Mouse (Mus musculus): ENCODE measurements around the gene Rasl10b.

Gene Rasl10b

DNA sequence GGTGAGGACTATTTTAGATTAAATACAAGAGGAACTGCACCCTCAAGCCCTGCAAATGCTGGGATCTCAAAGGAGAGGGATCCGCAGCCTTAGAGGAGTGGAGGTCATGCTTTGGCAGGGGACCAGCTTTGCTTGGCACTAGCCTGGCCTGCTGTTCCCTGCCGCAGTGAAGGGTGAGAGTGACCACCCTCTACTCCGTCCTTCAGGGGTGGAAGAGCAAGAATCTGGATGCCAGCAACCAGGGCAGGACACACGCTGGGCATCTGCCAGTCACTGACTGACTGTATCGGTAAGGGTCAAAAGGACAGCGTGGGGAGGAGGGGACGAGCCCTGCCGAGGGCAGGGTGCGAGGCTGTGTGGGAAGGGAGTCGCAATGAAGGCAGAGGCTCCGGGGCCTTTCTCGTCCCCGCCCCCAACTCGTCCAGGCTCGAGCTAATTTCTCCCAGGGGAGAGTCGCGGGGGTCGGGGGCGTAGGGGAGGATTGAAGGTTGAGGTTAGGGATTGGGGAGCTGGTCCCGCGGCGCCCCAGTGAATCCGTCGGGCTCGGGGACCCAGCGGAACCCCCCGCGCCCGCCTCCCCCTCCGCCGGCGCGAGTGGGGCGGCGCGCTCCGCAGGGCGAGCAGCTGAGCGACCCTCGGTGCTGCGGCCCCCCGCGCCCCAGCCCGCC is at the start of gene Rasl10b:
TSS of gene Rasl10b (plus strand) at position 51 of the 668 bp plus-strand sequence.
- Histone ChIP-seq H3K27me3 (ENCODE audit: control insufficient read depth, insufficient read depth, low read length, poor library complexity, severe bottlenecking) (no peaks in the 10 kb centered on the region), H3K36me3 (ENCODE audit: control insufficient read depth, insufficient read depth, low read length, poor library complexity, severe bottlenecking) (no peaks in the 10 kb centered on the region)
- DNase-seq (ENCODE audit: low read depth, low spot score), result no peak

DNA sequence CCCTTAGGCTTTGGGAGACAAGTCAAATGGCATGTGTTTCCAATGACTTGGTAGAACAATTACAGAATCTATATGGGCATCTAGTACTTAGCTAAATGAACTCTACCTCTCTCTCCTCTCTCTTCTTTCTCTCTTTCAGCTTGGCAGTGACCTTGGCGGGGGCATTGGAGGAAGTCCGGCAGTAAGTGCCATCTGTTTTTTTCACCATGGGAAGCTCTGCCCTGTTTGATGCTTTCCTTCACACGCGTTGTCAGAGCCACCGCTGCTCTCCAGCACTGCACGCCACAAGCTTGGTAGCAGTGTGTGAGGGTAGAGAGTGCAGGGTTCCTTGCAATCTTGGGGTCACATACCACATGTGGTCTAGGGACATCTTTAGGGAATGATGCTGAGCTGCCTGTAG is 44.3 kb upstream of the Rasl10b start:
- H3K36me3 ChIP-seq (ENCODE audit: control insufficient read depth, insufficient read depth, low read length, poor library complexity, severe bottlenecking), result peaks cover 29% of the 10 kb centered on the region
- DNase-seq (ENCODE audit: low read depth, low spot score), result no peak
- H3K27me3 ChIP-seq (ENCODE audit: control insufficient read depth, insufficient read depth, low read length, poor library complexity, severe bottlenecking), result no peaks in the 10 kb centered on the region

DNA sequence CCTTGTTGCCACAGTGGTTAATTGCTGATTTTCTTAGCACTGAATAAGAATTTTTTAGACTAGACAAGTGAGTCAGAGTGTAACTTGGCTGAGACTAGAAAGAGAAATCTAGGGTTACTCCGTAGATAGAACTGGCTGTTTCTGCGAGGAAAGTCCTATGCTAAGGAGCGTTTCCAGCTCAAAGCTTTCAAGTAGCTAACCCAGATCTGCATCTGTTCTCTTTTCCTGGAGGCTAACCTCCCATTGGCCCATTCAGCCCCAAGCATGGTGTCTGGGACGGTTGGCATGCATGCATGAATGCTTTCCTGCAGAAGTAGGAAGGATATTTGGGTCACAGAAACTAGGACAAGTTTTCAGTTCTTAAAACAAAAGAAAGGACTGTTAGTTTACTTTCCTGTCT is 37.7 kb upstream of the Rasl10b start:
- Histone ChIP-seq H3K27me3 (ENCODE audit: control insufficient read depth, insufficient read depth, low read length, poor library complexity, severe bottlenecking) (no peaks in the 10 kb centered on the region), H3K36me3 (ENCODE audit: control insufficient read depth, insufficient read depth, low read length, poor library complexity, severe bottlenecking) (peaks cover 20% of the 10 kb centered on the region; the same call in 1 of the 2 replicates)
- DNase-seq (ENCODE audit: low read depth, low spot score), result no peak

DNA sequence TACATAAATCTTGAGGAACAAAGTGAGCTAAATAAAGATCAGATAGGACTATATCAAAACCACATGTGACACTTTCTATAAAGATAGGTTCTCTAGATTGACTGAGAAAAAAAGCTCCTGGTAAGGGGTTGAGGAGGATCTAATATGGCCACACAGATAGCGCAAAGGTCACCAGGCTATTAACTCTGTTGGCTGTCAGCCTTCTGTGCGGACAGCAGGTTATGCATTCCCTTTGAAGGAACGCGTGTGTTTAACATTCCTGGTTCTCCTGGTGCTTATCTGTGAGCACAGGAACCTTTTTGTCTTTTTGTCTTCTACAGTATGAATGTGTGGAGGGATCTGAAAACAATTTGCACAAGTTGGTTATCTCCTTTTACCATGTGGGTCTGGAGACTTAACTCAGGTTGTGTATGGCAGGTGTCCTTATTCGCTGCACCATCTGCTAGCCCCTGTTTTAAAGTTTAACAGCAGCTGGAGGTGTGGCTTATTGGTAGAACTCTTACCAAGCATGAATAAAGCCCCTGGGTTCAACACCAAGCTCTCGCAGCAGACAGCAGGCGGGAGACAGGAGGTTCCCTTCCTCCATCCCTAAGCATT is 29.1 kb upstream of the Rasl10b start:
- no peak for DNase-seq (ENCODE audit: low read depth, low spot score)

DNA sequence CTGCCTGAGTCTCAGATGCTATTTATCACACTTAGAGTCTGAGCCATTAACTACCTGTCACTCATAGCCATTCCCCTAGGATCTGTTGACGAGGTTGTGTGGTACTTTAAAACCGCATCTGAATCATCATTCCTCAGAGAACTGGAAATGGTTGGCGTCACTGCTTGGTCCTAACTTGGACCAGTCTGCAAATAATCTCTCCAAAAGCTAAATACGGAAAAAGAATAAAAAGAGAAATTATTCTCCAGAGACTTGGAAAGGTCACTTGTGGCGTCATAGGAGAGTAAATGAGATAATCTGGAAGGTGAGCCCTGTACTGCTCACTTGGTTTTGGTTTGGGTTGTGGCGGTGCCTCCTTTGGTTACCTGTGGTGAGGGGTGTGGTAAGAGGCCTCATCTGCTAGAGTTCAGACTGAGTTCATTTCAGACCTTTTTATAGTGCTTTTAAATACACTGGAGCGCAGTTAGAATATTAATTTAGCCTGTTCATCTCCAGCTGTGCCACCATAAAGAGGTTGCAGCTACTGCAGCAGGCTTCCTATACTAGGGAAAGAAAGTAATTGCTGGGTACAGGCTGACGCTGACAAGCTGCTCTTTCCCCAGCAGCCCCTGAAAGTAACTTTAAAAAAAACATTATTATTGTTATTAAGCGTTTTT is 25.9 kb upstream of the Rasl10b start:
- no peak for DNase-seq (ENCODE audit: low read depth, low spot score)
- Histone ChIP-seq H3K27me3 (ENCODE audit: control insufficient read depth, insufficient read depth, low read length, poor library complexity, severe bottlenecking) (no peaks in the 10 kb centered on the region), H3K36me3 (ENCODE audit: control insufficient read depth, insufficient read depth, low read length, poor library complexity, severe bottlenecking) (peaks cover 3% of the 10 kb centered on the region; the same call in 1 of the 2 replicates)

More for the DNA sequence above, 29.1 kb upstream of the Rasl10b start:
- Histone ChIP-seq H3K27me3 (ENCODE audit: control insufficient read depth, insufficient read depth, low read length, poor library complexity, severe bottlenecking) (no peaks in the 10 kb centered on the region), H3K36me3 (ENCODE audit: control insufficient read depth, insufficient read depth, low read length, poor library complexity, severe bottlenecking) (peaks cover 9% of the 10 kb centered on the region; the same call in 1 of the 2 replicates)

DNA sequence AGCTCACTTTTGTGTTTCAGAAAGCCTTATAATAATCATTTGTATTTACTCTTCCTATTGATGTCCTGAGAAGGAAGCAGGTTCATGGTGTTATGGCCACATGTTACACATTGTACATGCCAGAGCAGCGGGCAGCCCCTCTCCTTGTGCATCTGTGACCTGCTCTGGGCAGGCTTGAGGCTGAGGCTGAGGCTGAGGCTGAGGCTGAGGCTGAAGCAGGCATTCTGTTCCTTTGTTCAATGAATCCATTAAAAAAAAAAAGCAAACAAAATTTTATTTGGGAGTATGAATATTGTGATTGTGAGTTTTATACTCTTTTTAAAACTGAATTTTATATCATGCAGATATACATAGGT is 25.4 kb upstream of the Rasl10b start:
- Histone ChIP-seq H3K36me3 (ENCODE audit: control insufficient read depth, insufficient read depth, low read length, poor library complexity, severe bottlenecking) (peaks cover 3% of the 10 kb centered on the region; the same call in 1 of the 2 replicates), H3K27me3 (ENCODE audit: control insufficient read depth, insufficient read depth, low read length, poor library complexity, severe bottlenecking) (no peaks in the 10 kb centered on the region)
- no peak for DNase-seq (ENCODE audit: low read depth, low spot score)

DNA sequence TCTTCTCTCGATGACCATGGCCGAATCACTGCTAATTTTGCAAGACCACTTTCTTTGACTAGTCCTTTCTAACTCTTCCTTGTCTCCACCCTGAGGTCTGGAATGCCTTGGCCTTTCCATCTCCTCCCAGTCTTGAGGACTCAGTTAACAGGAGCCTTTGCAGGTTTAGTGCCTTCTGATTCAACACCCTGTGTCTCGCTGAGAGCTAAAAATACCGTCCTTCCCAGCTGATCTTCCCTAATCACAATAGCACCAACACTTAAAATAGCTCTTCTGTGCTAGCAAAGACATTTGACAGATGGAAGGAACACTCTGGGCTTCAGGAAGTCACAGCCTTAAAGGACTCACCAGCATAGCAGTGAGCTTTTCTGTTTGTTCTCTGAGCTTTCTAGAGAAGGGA is 15.9 kb upstream of the Rasl10b start:
- peaks cover 14% of the 10 kb centered on the region for H3K36me3 ChIP-seq (ENCODE audit: control insufficient read depth, insufficient read depth, low read length, poor library complexity, severe bottlenecking)
- DNase-seq (ENCODE audit: low read depth, low spot score), result no peak
- no peaks in the 10 kb centered on the region for H3K27me3 ChIP-seq (ENCODE audit: control insufficient read depth, insufficient read depth, low read length, poor library complexity, severe bottlenecking)

DNA sequence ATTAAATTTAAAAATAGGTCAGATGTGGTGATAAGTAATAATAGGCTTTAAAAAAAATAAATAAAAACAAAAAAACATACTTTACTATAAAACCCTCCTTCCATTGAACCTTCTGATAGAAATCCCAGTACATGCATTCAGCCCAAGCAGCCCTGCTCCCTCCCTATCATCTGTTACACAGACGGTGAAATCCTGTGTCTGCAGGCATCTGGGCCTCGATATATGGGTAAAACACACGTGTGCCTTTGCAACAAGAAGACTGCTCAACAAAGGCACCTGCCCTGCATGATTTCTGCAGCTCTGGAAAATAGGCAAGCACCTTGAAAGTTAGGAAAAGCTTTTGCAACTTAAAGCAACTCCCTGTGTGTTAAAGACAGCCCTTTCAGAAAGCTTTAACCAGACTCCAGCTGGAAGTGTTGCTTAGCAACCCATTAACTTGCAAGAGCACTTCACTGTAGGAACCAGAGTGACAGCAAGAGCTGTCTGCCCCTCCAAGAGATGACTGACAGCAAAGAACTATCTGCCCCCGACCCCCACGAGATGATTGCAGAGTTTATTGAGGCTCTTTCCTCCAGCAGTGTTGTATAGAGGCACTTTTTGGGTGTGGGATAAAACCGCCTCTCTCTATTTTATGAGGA is 14.0 kb upstream of the Rasl10b start:
- Histone ChIP-seq H3K27me3 (ENCODE audit: control insufficient read depth, insufficient read depth, low read length, poor library complexity, severe bottlenecking) (no peaks in the 10 kb centered on the region), H3K36me3 (ENCODE audit: control insufficient read depth, insufficient read depth, low read length, poor library complexity, severe bottlenecking) (peaks cover 18% of the 10 kb centered on the region)
- no peak for DNase-seq (ENCODE audit: low read depth, low spot score)

DNA sequence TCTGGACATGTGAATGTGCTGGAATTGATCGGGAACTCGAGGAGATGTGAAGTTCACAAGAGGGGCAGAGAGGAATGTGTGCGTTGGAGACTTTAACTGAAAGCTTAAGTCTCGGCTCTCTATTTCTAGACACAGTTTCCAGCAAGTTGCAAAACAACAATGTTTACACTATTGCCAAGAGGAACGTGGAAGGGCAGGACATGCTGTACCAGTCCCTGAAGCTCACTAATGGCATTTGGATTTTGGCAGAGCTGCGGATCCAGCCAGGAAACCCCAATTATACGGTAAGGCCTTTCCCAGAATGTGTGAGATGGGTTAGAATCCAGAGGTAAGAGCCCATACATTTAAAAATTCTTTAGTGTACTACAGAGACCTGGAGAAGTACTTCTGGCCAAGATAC is 11.3 kb upstream of the Rasl10b start:
- peaks cover 14% of the 10 kb centered on the region for H3K36me3 ChIP-seq (ENCODE audit: control insufficient read depth, insufficient read depth, low read length, poor library complexity, severe bottlenecking)
- DNase-seq (ENCODE audit: low read depth, low spot score), result no peak
- H3K27me3 ChIP-seq (ENCODE audit: control insufficient read depth, insufficient read depth, low read length, poor library complexity, severe bottlenecking), result no peaks in the 10 kb centered on the region

DNA sequence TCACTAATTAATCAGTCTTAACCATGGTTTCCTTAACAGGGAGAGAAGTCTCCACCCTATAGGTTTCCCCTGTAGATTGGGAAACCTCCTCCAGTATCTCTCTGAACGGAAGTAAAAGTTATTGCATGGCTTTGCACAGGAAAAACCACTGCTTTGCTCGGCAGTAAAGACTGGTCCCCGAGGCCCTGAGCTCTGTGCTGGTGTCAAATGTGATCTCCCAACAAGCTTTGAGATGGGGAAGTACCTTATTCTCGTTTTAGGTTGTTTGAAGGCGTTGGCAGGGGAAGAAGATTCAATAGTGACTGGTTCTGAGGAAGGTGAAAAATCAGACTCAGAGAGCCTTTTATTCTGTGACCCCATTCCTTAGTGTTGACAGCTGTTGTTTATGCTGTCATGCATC is 10.2 kb upstream of the Rasl10b start:
- Histone ChIP-seq H3K36me3 (ENCODE audit: control insufficient read depth, insufficient read depth, low read length, poor library complexity, severe bottlenecking) (peaks cover 10% of the 10 kb centered on the region), H3K27me3 (ENCODE audit: control insufficient read depth, insufficient read depth, low read length, poor library complexity, severe bottlenecking) (no peaks in the 10 kb centered on the region)
- no peak for DNase-seq (ENCODE audit: low read depth, low spot score)

DNA sequence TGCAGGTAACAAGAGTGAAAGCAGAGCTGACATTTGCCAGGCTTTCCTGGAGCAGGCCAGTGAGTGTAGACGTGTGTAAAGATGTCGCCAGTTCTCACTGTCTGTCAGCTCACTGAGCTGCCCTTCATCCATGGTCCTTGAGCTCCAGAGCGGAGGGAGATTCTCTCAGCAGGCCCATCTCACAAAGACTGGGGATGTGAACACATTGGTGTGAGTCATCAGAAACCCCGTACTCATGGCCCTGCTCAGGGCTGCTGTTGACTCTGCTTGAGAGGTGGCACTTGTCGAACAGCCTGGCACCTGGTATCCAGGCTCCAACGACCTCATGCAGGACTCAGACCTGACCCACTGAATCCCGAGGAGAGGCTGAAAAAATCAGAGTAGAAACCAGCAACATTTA is 5.2 kb upstream of the Rasl10b start:
- no peak for DNase-seq (ENCODE audit: low read depth, low spot score)
- no peaks in the 10 kb centered on the region for H3K27me3 ChIP-seq (ENCODE audit: control insufficient read depth, insufficient read depth, low read length, poor library complexity, severe bottlenecking)
- H3K36me3 ChIP-seq (ENCODE audit: control insufficient read depth, insufficient read depth, low read length, poor library complexity, severe bottlenecking), result peaks cover 5% of the 10 kb centered on the region; the same call in 1 of the 2 replicates

DNA sequence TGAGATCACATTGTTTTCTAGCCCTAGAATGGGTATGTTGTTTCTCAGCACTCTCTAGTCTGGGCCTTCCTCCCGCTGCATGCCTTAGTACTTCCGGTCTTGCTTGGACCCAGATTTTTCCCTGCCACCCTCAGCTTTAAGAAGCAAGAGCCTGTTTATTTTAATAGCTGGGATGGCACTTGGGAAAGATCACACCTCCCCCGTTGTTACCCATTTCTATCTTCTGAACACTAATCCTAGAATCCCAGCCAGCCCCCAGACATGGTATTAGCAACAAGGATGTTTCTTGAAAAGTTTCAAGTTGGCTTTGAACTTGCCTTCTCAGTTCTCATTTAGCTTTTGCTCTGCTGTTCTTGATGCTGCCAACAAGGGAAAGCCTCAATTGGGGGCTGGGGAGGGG is 2.5 kb upstream of the Rasl10b start:
- Histone ChIP-seq H3K27me3 (ENCODE audit: control insufficient read depth, insufficient read depth, low read length, poor library complexity, severe bottlenecking) (no peaks in the 10 kb centered on the region), H3K36me3 (ENCODE audit: control insufficient read depth, insufficient read depth, low read length, poor library complexity, severe bottlenecking) (0 out of 2 replicates have a peak, but pooled peaks cover 1% of the 10 kb centered on the region)
- no peak for DNase-seq (ENCODE audit: low read depth, low spot score)

DNA sequence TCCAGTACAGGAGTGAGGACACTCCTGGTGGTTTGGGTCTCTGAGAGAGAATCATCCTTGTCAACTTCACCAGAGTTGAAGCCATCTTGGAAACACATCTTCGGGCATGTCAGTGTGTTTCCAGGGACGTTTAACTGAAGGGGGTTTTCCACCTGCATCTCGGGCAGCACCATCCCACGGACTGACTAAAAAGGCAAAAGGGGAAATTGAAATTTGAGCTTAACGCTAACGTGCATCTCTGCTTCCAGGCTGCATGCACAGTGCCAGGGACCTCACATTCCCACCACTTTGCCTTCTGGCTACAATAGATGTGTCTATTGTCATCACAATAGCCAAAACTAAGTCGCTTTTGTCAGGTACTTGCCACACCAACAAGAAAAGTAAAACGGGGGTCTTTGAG is 695 bp upstream of the Rasl10b start:
- H3K36me3 ChIP-seq (ENCODE audit: control insufficient read depth, insufficient read depth, low read length, poor library complexity, severe bottlenecking), result no peaks in the 10 kb centered on the region
- DNase-seq (ENCODE audit: low read depth, low spot score), result no peak
- no peaks in the 10 kb centered on the region for H3K27me3 ChIP-seq (ENCODE audit: control insufficient read depth, insufficient read depth, low read length, poor library complexity, severe bottlenecking)

DNA sequence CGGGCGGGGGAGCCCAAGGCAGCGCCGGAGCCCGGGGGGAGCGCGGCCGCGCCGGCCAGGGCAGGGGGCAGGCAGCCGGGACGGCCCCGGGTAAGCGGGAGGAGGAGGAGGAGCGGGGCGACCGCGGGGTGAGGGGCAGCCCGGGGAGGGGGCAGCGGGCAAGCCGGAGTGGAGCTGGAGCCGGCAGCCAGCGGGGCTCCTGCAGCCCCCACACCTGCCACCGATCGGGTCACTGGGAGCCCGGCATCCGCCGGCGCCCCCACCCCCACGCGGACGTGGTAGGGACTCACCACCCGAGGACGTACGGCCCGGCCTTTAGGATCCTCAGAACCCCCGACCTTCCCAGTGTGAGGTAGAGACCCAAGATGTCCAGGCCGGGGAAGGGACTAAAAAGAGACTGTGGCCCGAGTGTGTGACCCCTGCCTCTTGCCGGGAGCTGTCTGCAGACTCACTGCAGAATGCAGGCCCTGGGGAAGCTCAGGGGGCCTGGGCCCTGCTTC is 905 bp downstream of the Rasl10b start:
- H3K27me3 ChIP-seq (ENCODE audit: control insufficient read depth, insufficient read depth, low read length, poor library complexity, severe bottlenecking), result no peaks in the 10 kb centered on the region
- H3K36me3 ChIP-seq (ENCODE audit: control insufficient read depth, insufficient read depth, low read length, poor library complexity, severe bottlenecking), result no peaks in the 10 kb centered on the region
- no peak for DNase-seq (ENCODE audit: low read depth, low spot score)

DNA sequence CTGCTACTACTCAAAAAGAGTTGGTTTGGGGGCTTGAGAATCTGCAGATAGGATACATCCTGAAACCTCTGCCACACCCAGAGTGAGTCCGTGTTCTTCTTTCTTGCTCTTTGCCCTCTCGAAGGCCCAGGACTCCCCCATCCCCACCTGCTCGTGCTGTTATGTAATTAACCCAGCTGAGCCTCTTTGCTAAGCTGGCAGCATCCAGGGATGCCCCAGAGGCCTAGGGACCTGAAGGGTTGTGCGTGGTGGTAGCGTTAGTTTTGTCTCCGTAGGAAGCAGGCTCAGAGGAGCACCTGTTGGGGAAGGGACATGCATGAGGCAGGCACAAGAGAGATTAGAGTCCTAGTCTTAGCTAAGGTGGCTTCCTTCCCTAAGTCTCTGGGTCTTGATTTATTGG is 1.6 kb downstream of the Rasl10b start:
- Histone ChIP-seq H3K36me3 (ENCODE audit: control insufficient read depth, insufficient read depth, low read length, poor library complexity, severe bottlenecking) (no peaks in the 10 kb centered on the region), H3K27me3 (ENCODE audit: control insufficient read depth, insufficient read depth, low read length, poor library complexity, severe bottlenecking) (no peaks in the 10 kb centered on the region)
- no peak for DNase-seq (ENCODE audit: low read depth, low spot score)
